Mouse (Mus musculus) neural tube, embryonic 10.5 days (tissue): ENCODE measurements around the gene Rps27a.
"Not testable (repeated sequence)": the region's sequence is repeated elsewhere in the genome, so short reads cannot be mapped to it uniquely, and the experiment has no call there.

Experiments
- DNase-seq: peaks from one replicate; pipeline ENCODE4 v3.0.0-alpha.2; 2017; ENCODE audit warnings: low spot score; ENCODE audit errors: extremely low spot score

The Rps27a gene

DNA sequence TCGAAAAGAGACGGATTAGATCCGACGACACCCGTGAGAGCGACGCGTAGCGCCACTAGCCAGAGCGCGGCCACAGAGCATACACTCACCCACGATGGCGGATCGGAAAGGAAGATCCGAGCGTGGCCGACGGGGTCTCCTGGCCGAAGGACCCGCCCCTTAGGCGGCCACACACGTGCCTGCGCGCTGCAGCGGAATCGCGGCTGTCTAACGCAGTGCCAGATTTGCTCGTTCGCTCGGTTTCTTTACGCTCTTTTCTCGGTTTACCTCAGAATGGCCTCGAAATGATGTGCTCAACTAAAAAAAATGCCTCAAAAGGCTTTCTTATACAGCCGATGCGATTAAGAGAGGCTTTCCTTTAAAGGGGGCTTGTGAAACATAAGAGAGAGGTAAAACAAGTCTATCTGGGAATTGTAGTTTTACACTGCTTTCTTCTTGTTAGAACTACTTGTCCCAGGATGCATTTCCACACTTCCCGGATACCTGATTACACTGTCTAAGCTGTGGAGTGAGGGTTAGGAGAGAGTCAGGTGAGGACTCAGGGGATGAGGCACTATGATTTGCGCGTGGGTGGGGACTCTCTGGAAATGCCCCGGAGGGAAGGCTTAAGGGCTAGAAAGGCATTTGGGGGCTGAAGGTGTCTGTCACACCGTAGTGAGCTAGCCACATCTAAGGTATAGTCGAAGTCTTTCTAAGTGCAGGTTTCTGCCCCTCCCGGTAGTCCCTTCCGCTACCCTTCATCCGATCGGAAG lies at the start of gene Rps27a, which contains the start of gene Clhc1:
Rps27a (minus strand) TSS at position 358 of the 752 bp plus-strand sequence.
Clhc1 (plus strand) TSS at position 199 of the 752 bp plus-strand sequence.
- peak; percentile 91 for DNase-seq

- no peak for DNase-seq
Observed at GRCm38 (mm10) chr11:29597159-29597558, 49.2 kb upstream of the Rps27a start.

DNA sequence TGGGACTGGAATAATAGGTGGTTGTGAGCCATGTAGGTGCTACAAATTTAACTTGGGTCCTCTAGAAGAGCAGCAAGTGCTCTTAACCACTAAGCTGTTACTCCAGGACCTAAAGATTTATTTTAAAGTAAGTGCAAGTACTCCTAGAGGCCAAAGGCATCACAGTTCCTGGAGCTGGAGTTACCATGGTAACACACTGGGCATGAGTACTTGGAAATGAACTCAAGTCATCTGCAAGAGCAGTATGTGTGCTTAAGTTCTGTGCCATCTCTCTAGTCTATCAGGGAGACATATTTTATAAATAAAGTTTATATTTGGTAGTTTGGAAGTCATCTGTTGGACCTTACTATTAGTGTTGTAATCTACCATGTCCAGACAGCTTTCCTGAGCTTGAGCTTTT lies 47.3 kb upstream of the Rps27a start:
- no peak for DNase-seq

DNA sequence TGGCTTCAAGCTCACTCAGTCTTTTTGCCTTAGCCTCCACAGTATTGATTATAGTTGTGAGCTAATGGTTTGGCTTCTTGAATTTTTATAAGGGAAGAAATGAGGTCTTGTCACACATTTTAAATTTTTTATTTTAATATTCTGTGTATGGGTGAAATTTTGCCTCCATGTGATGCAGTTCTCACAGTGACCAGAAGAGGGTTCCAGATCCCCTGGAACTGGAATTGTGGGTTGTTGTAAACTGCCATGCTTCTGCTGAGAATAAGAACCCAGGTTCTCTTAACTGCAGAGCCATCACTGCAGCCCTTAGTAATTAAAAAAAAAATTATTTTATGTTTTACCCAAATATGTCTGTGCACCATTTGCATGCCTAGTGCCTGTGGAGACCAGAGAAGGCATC lies 31.7 kb upstream of the Rps27a start:
- no peak for DNase-seq

- DNase-seq: no peak
Observed at GRCm38 (mm10) chr11:29572656-29573055, 24.7 kb upstream of the Rps27a start.

GRCm38 (mm10) chr11:29571536-29571935 lies 23.6 kb upstream of the Rps27a start:
- no peak for DNase-seq

DNA sequence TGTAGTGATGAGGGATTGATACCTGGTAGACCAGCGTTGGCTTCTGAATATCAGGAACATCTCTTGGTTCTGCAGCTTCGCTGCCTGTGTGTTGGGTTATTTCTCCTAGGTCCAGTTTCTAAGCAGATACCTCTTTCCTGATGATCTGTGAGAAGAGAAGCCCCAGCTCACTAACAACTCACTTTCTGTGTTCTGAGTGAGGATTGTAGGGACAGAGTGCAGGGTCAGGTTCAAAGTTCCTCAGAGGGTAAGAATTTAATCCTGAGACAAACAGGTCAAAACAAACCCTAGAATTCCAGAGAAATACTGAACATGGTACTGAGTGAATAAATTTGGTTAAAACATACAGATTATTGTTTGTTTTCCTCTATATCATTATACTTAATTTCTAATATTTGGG lies 15.5 kb upstream of the Rps27a start:
- DNase-seq: no peak

DNA sequence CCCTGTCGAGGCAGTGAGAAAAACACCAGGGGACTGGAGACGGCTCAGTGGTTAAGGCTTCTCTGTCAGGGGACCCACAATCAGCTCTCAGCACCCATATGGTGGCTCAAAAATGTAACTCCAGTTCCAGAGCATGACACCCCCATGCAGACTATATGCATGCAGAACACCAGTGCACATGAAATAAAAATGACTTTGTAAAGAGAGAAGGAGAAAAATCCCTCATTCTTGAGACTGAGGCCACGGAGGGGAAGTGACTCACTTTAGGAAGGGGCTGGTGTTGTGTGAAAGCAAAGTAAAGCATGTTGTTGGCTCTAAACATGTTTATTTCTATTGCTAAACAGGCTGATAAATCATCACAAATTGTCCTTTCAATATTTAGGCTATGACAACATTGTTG lies 13.1 kb upstream of the Rps27a start:
- no peak for DNase-seq

GRCm38 (mm10) chr11:29560452-29560851 lies 12.5 kb upstream of the Rps27a start:
- no peak for DNase-seq

DNA sequence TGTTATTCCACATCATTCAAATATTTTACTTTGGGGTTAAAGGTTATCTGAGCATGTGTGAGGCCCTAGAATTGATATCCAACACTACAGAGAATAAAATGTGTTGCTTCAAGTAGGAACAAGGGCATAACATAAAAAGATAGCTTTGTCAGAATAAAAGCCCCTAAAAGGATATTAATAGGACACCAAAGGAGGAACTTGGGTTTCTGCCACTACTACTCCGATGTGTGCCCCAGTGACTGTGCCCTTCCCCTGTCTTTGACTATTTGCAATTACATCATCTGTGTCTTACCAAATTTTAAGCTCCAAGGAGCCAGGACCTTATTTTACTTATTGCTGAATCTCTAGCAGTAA lies 1.5 kb upstream of the Rps27a start:
- no peak for DNase-seq

DNA sequence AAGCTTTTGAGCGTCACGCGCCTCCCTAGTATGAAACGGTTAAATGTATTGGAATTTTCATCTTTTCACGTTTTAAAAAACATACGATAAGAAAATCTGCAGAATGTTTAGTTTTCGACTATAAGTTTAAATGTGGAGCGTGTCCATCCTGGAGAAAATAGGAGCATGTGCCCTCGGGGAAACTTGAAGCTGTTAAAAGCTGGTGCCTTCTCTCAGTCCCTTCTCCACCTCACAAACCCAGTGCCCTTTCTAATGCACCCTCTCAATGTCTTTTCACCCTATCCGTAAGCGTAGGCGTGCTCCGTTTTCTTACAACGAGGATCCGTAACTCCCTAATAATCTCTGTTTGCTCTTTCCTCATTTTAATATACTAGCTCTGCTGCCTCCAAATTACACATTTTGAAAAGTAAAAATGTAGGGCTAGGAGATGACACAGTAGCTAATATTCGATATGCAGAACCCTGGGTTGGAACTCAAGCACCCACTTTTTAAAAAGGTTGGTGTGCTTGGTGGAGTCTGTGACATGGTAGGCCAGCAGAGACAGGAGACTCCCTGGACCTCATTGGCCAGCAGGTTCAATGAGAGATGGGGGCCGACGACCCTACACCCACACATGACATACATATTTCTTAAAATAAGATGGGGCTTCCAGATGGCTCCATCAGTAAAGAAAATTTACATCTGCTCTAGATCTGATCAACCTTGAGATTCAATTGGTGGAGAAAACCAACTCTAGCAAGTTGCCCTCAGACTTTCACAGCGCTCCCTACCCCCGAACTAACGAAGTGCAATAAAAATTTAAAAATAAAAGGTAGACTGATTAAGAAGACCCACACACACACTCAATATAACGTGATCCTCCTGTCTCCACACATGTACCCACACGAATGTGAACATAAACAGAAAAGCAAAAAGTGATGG lies 855 bp upstream of the Rps27a start:
- DNase-seq: no peak

DNA sequence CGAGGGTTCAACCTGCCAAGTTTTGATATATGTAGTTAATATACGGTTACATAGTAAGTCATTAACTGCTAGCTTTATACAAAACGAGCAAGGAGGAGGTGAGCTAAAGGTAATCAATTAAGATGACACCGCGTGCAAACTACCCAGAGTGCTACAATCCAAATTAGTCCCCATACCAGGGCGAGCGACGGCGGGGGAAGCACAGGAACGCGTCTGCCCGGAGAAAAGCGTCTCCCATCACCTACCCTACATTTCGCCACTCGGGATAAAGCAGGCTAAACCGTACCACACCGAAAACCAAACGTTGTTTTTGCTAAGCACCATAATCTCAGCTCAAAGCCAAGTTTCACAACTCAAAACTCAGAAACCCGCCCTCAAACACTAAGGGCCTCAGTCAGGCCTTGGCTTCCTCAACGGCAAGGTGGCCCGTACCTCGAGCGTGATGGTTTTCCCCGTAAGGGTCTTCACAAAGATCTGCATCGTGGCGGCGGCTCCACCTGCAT lies 609 bp downstream of the Rps27a start:
- no peak for DNase-seq

DNA sequence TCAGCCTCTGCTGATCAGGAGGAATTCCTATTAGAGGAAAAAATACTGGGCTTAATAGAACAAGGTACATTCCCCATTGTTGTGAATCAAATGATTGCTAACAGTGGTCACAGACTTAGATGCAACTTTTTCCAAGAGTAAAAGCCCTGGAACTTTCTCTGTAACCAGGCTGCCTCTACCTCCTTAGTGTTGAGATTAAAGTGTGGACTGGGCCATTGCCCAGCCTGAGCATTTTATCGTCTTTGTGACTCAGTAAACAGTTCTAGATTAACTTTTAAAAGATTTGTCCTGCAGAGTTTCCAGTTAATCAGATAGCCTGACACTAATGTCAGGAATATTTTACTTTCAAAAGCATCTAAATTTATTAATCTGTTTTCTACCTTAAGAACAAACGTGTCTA lies 1.1 kb downstream of the Rps27a start:
- DNase-seq: no peak

DNA sequence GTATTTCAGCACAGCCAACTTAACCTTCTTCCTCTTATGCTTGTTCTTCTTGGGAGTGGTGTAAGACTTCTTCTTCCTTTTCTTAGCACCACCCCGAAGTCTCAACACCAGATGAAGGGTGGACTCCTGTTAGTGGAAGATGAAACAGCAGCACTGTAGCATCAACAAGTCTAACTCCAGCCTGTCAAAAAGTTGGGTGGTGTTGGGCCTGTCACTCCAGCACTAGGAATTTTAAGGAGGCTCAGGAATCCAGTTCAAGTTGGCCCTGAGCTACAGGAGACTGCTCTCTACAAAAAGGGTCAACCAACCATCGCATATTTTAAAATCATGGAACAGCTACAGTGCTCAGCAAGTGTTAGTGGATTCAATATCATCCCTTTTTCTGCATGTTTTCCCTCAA lies 1.6 kb downstream of the Rps27a start:
- not testable (repeated sequence) for DNase-seq

DNA sequence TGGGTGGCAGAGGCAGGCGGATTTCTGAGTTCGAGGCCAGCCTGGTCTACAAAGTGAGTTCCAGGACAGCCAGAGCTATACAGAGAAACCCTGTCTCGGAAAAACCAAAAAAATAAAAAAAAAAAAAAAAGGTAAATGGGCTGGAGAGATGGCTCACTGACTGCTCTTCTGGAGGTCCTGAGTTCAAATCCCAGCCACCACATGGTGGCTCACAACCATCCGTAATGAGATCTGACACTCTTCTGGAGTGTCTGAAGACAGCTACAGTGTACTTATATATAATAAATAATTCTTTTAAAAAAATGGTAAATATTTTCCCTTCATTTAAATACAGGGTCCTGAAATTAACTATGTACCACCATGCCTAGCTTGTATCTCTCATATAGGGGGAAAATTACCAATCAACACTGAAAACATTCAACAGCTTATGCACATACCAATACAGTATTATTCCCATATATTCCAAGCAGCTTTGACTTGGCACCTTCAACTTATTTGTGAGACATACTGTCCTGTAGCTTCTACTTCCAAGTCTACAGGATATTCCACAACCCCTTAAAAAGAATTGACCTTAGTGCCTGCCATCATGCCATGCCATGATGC lies 2.7 kb downstream of the Rps27a start:
- not testable (repeated sequence) for DNase-seq

DNA sequence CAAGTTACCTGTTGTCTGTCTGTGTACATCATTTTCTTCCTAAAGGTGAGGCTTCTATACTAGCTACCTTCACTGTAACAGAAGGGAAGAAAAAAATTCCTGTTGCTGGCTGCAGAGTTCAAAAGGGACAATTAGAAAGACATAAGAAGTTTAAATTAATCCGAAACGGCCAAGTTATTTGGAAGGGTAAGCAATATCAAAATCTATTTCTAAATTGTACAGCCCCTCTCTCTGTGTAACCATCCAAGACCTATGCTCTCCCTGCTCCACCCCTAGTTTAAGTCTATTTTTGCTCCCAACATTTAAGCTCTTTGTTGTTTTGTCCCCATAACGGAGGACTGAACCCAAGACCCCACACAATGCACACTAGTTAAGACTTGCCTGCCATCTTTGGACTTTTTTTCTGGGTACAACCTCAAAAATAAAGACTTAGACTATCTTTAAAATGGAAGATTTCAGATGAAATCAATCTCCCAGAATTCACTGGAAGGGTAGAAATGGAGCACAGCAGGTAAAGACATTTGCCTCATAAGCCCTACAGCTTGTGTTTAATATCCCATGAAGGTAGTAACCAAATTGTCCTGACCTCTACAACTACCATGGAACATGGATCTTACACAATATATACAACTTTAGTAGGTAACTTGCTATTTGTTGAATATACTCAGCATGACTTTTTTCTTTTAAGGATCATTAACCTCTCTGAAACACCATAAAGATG lies 3.5 kb downstream of the Rps27a start:
- DNase-seq: no peak

GRCm38 (mm10) chr11:29538201-29538600 lies 9.7 kb downstream of the Rps27a start:
- DNase-seq: no peak

DNA sequence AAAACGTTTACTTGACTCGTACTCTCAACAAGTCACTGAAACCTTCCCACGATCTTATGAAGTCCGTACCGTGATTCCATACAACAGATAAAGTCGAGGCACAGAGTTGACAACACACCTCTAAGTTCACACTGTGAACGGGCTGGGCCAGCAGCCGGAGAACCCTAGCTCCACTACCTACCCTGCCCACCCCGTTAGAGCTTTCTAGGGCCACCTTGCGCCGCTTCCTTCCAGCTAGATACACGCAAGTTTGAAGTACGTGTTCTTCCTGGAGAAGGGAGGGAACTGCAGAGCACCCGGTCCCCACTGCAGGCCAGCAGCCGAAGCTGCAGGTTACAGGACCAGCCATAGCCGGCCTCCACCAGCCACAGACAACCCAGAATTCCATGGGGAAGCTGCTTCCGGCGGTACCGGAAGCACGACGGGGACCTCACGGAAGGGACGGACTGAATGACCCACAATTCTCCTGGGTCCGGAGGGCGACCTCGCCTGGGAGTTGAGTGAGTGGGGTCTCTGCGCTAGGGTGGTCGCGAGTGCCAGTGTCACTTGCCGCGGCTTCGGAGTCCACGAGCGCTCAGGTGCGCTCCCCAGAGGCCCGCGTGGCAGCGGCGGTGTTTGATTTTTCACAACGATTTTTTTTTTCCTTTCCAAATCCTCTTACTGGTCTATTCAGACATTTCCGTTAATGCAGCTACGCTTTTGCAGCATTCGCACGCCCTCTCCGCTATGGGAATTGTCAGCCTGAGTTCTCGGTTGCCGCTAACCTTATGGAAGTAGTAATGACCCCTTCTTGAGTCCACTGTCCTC lies 21.7 kb downstream of the Rps27a start, which contains the start of gene Mtif2:
Mtif2 (plus strand) TSS at position 421 of the 807 bp plus-strand sequence.
- peak; percentile 89 for DNase-seq

DNA sequence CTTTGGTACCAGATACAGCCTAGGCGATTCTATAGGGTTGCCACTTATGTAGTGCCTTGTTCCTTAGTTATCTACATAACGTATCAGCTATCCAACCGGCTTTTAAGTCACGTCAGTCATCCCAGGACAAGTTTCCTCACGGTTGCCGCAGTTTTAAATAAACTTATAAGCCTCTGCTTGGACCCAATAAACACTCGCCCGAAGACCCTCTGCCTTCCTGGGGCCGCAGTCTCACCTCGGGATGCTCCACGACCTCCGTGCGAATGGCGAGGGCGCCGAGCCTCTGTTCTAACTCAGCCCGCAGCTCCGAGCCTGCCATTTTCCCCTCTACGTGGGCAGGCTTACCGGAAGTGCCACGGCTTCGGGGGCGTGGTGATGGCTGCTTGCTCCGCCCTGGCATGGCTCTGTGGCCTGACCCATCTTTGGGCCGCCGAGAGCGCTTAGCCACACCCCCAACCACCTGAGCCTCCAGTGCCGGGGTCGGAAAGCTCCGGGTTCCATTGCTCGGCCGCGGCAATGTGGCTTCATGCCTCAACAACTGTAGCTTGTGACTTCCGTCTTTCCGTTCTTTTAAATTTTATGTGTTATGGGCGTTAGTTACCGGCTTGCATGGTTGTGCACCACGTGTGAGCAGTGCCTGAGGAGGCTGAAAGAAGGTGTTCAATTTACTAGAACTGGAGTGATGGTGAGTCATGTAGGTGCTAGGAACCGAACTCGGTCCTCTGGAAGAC lies 33.1 kb downstream of the Rps27a start, which contains the start of gene Prorsd1:
Prorsd1 (minus strand) TSS at position 352 of the 731 bp plus-strand sequence.
- DNase-seq: peak; percentile 94

DNA sequence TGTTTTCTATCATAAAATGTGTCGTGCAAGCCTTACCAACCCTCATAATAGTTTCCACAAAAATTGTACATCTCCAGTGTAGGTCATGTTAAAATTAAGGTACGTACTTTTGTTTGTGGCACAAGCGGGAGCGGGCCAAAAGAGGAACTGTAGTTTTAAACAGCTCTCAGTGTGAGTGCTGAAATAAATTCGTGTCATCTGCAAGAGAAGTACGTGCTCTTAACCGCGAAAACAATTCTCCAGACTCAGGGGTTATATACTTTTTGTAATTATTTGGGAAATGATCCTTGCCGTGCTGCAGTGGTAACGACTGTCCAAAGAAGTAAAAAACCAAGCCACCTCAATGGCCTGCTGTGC lies 33.6 kb downstream of the Rps27a start:
- DNase-seq: no peak
